Mouse (Mus musculus): ENCODE results near the gene Eif2ak4.

DNA sequence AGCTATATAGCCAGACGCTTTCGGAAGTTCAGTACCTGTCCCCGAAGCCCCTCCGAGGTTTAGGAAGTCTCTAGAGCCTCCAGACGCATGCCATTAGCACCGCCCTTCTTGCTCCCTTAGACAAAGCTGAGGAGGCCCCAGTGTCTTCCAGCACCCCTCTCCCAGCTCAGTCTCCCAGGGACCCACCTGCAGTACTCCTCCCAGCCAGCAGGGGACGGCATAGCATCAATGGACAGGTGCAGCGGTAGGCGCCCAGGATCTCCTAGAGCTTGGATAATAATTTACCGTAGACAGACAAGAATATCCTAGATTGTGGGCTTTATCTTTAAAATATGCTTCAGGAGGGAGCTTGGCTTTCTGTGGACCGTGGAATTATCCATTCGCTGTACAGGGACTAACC lies 98.5 kb downstream of the Eif2ak4 start:
- peak; percentile 96 for TF ChIP-seq CTCF (IDR thresholded peaks at IDR 0.05; ENCODE audit: control insufficient read depth, insufficient read depth, low read length)
- TF ChIP-seq POLR2A (IDR thresholded peaks at IDR 0.05; ENCODE audit: borderline replicate concordance, control insufficient read depth, low read depth, low read length), result no peak
